Mouse (Mus musculus) liver, embryonic 13.5 days (tissue): ENCODE results near the gene Herc2. TPM values are rescaled to one million over a fixed set of nuclear protein-coding genes. Genes with fewer than 3 reads are reported as not detected.

Experiments
- ATAC-seq: fragments of 200-750 bp; cut with Nextera tagmentation; 2 replicates; pipeline ENCODE4 v1.8.0; 2017; ENCODE audit warnings: low read depth, mild to moderate bottlenecking, moderate number of reproducible peaks, moderate library complexity
- DNase-seq: peaks from one replicate; pipeline ENCODE4 v3.0.0; 2022
- H3K27ac ChIP-seq: fragments of 300-500 bp; sonication (generic); 2 replicates; pipeline ENCODE4 v1.5.1; 2015; ENCODE audit warnings: moderate library complexity, mild to moderate bottlenecking, inconsistent platforms
- H3K27me3 ChIP-seq: fragments of 300-500 bp; sonication (generic); 2 replicates; pipeline ENCODE4 v1.6.1; 2015; ENCODE audit warnings: mild to moderate bottlenecking, inconsistent platforms
- H3K36me3 ChIP-seq: fragments of 300-500 bp; sonication (generic); 2 replicates; pipeline ENCODE4 v1.6.1; 2015; ENCODE audit warnings: mild to moderate bottlenecking, inconsistent platforms
- H3K4me1 ChIP-seq: fragments of 300-500 bp; sonication (generic); replicated peaks from 2 replicates; pipeline ENCODE4 v1.6.1; 2015; ENCODE audit warnings: inconsistent platforms
- H3K4me2 ChIP-seq: fragments of 300-500 bp; sonication (generic); 2 replicates; pipeline ENCODE4 v1.6.1; 2015; ENCODE audit warnings: inconsistent platforms, mild to moderate bottlenecking, moderate library complexity
- H3K4me3 ChIP-seq: fragments of 300-500 bp; sonication (generic); replicated peaks from 2 replicates; pipeline ENCODE4 v1.5.1; 2015; ENCODE audit warnings: mild to moderate bottlenecking, inconsistent platforms
- H3K9ac ChIP-seq: fragments of 300-500 bp; sonication (generic); 2 replicates; pipeline ENCODE4 v1.6.1; 2015; ENCODE audit warnings: mild to moderate bottlenecking, inconsistent platforms
- H3K9me3 ChIP-seq: fragments of 300-500 bp; sonication (generic); replicated peaks from 2 replicates; pipeline ENCODE4 v1.6.1; 2016; ENCODE audit warnings: inconsistent platforms
- WGBS: fragments of 180-500 bp; shearing (Covaris S2); methylation state at CpG from one replicate; pipeline ENCODE4 v1.1.7; 2015; ENCODE audit not compliant: insufficient replicate concordance; 5-methylcytosine and 5-hydroxymethylcytosine counted together
- polyA plus RNA-seq: library from polyadenylated mRNA; unstranded; fragments of >200 nt; fragmentation: Nextera tagmentation; extraction: Ambion mirVana; gene quantifications from 2 replicates; pipeline ENCODE4 v1.2.1, GENCODE M21; 2015

Herc2 gene
- polyA plus RNA-seq, 1 experiment from 2014 or later = 15.7 TPM

GRCm38 (mm10) chr7:56019930-56020253 is 30.1 kb upstream of the Herc2 start, which contains the start of gene Nipa1:
Gene Nipa1 (minus strand): TSS chr7:56019954.
- ATAC-seq = no peak
- Histone ChIP-seq H3K9me3 (no peaks in the 10 kb centered on the region), H3K36me3 (no peaks in the 10 kb centered on the region), H3K4me3 (peak within 1 kb of the TSS; percentile 86), H3K27ac (peak within 1 kb of the TSS; percentile 98), H3K4me1 (peaks cover 66% of the 10 kb centered on the region), H3K27me3 (no peaks in the 10 kb centered on the region), H3K4me2 (peak within 1 kb of the TSS; percentile 90), H3K9ac (peak within 1 kb of the TSS; percentile 98)
- 44% methylated on average over 3 of the region's 3 CpGs for WGBS
- no peak for DNase-seq

DNA sequence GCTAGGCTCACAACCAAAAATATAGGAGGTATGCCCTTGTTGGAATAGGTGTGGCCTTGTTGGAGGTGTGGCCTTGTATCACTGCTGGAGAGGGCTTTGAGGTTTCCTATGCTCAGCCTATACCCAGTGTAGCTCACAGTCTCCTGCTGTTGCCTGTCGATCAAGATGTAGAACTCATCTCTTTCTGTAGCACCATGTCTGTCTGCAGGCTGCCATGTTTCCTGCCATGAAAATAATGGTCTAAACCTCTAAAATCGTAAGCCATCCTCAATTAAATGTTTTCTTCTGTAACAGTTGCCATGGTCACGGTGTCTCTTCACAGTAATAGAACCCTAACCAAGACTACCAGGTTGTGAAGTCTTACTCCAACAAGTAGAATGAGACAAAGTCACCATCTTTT is 26.4 kb upstream of the Herc2 start:
- H3K9me3 ChIP-seq = no peaks in the 10 kb centered on the region
- peaks cover 34% of the 10 kb centered on the region for H3K4me1 ChIP-seq
- H3K27me3 ChIP-seq = 0 out of 2 replicates have a peak, but pooled peaks cover 3% of the 10 kb centered on the region
- H3K9ac ChIP-seq = no peak overlapping the region
- 74% methylated on average over 3 of the region's 3 CpGs for WGBS
- H3K4me3 ChIP-seq = no peak overlapping the region
- H3K36me3 ChIP-seq = no peaks in the 10 kb centered on the region
- H3K27ac ChIP-seq = no peak overlapping the region
- H3K4me2 ChIP-seq = no peak overlapping the region
- no peak for DNase-seq
- ATAC-seq = no peak

DNA sequence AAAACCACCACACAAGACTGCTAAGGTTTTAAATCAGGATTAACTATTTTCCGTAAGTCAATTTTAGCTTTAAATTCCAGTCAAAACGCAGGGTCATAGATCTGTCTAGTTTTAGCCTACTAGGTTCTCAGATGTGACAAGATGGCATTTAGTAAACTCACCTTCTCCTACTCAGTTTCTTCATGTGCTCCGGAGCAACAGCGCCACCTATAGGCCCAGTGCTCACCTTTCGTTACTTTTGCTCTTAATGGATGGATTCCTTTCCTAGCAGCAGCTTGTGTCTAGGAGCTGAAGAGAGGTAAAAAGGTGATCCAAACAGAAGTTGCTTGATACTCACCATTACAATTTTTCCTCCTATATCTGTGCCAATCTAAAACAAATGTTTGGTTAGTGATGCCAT is 7.6 kb upstream of the Herc2 start:
- peak overlapping the region; percentile 43; the same call in 1 of the 2 replicates for H3K27ac ChIP-seq
- ATAC-seq (peak; percentile 67), DNase-seq (peak; percentile 78)
- no peak overlapping the region for H3K4me2 ChIP-seq
- H3K27me3 ChIP-seq = no peaks in the 10 kb centered on the region
- WGBS = 14% methylated on average over 5 of the region's 5 CpGs
- H3K9me3 ChIP-seq = no peaks in the 10 kb centered on the region
- no peak overlapping the region for H3K9ac ChIP-seq
- no peak overlapping the region for H3K4me3 ChIP-seq
- peaks cover 33% of the 10 kb centered on the region for H3K4me1 ChIP-seq
- H3K36me3 ChIP-seq = no peaks in the 10 kb centered on the region

DNA sequence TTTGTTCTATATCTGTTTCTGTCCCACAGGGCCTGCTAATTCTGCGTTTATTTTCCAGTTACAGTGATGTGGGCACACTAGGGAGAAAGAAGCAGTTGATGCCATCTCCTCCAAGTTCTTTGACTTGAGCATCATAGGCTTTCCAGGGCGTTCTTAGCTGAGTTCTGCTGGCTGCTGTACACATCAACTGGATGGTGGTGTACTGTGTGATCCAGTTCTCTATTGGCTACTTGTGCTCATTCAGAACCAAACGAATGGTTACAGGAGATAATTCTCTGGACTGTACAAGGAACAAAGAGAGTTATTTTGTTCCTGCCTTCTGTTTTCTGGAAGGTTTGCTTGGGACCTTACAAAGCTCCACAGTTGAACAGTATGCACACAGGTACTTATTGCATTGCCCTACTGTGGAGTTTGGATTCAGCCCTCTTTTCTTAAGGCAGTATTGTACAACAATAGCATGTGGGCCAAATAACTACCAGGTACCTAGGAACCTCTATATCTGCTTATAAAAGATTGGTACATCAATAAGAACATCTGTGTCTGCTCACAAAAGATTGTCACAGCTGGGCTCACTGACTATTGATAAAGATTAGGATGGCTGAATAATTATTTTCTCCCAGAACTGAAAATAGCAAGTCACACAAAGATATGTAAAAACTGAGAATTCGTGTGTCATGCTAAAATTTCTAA is 6.3 kb upstream of the Herc2 start:
- Histone ChIP-seq H3K4me1 (peaks cover 42% of the 10 kb centered on the region), H3K4me3 (no peak overlapping the region), H3K4me2 (peak overlapping the region; percentile 19; the same call in 1 of the 2 replicates), H3K9me3 (no peaks in the 10 kb centered on the region), H3K36me3 (no peaks in the 10 kb centered on the region), H3K27me3 (no peaks in the 10 kb centered on the region), H3K9ac (peak overlapping the region; percentile 44), H3K27ac (peak overlapping the region; percentile 84)
- DNase-seq (no peak), ATAC-seq (peak; percentile 84)
- 37% methylated on average over 4 of the region's 4 CpGs for WGBS

DNA sequence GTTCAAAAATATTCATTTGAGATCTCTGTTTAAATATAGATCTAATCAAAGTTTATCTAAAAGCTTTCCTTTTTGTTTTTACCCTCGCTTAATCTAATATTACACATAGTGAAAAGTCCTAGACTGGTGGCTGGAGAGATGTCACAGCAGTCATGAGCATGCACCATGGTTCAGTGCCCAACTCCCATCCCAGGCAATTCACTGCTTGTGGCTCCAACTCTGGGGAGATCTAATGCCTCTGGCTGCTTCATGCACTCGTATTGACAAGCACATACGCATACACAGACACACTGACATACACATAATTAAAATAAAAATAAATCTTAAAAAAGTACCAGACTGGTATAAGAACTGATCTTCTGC is 5.7 kb upstream of the Herc2 start:
- no peak overlapping the region for H3K4me2 ChIP-seq
- no peaks in the 10 kb centered on the region for H3K36me3 ChIP-seq
- peak overlapping the region; percentile 84 for H3K27ac ChIP-seq
- DNase-seq = no peak
- peaks cover 47% of the 10 kb centered on the region for H3K4me1 ChIP-seq
- no peaks in the 10 kb centered on the region for H3K27me3 ChIP-seq
- no peak overlapping the region for H3K4me3 ChIP-seq
- WGBS = 75% methylated on average over 3 of the region's 3 CpGs
- ATAC-seq = peak; percentile 60
- H3K9ac ChIP-seq = no peak overlapping the region
- no peaks in the 10 kb centered on the region for H3K9me3 ChIP-seq

DNA sequence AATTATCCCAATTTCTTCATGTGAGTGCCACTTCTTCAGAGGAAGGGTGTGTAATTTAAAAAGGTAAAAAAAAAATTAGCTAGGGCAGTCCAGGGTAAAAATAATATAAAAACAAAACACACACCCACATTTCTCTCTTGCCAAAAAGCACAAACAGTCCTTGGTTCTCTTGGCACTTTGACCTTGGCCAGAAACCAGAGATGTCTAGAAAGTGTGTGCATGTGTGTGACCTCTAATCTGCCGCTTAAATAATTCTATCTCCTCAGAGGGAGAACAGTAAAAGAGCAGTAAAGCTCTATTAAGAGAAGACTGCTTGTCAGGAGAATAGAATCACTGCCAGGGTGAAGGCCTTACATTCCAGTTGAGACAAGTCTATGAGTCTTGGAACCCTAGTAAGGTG is 2.8 kb upstream of the Herc2 start:
- no peak for ATAC-seq
- 69% methylated on average over 1 of the region's 1 CpGs for WGBS

DNA sequence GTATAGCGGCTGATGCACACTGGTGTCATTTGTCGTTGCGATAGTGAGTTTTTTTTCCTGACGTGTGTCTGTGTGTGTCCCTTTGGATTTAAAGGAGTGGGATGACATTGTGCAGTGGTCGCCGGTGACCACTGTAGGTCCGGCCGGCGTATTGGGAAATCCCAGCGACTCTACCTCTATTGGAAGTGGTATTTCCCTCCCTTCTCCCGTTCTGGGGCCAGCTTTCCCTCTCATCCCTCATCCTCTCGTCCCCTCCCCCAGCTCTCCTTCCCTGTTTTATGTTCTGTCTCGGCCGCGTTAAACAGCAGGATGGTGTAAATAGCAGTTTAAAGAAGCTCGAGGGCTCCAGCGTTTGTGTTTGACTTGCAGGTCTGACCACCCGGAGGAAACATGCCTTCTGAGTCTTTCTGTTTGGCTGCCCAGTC is 503 bp downstream of the Herc2 start:
- H3K27me3 ChIP-seq = no peaks in the 10 kb centered on the region
- H3K9ac ChIP-seq = peak overlapping the region; percentile 88
- ATAC-seq (no peak), DNase-seq (no peak)
- WGBS = under 1% methylated on average over 17 of the region's 18 CpGs
- H3K9me3 ChIP-seq = no peaks in the 10 kb centered on the region
- peak overlapping the region; percentile 86 for H3K4me3 ChIP-seq
- H3K4me2 ChIP-seq = peak overlapping the region; percentile 69
- peak overlapping the region; percentile 94 for H3K27ac ChIP-seq
- H3K36me3 ChIP-seq = peaks cover 7% of the 10 kb centered on the region
- peaks cover 40% of the 10 kb centered on the region for H3K4me1 ChIP-seq

More for the DNA sequence above, 2.8 kb upstream of the Herc2 start:
- H3K36me3 ChIP-seq = no peaks in the 10 kb centered on the region
- H3K27me3 ChIP-seq = no peaks in the 10 kb centered on the region
- no peak overlapping the region for H3K9ac ChIP-seq
- no peak for DNase-seq
- no peaks in the 10 kb centered on the region for H3K9me3 ChIP-seq
- H3K4me3 ChIP-seq = no peak overlapping the region
- peaks cover 51% of the 10 kb centered on the region for H3K4me1 ChIP-seq
- H3K27ac ChIP-seq = no peak overlapping the region
- no peak overlapping the region for H3K4me2 ChIP-seq

DNA sequence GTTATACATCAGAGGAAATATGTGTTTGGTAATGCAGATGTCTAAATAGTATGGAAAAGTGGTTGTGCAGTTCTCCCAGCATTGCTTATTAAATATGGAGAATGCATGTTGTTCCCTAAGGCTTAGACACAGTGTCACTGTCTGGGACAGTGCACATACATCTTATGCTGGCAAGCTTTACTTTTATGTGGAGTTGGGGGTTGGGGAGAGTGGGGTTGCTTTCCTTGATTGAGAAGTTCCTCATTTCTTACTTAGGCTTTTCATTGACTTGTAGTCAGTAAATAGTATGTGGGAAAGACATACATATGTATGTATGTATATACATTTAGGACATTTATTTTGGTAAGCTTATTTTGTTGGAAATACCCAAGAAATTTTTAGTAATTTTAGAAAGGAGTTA is 3.0 kb downstream of the Herc2 start:
- Histone ChIP-seq H3K36me3 (peaks cover 21% of the 10 kb centered on the region), H3K4me1 (peaks cover 38% of the 10 kb centered on the region), H3K9me3 (no peaks in the 10 kb centered on the region), H3K4me2 (peak overlapping the region; percentile 30; the same call in 1 of the 2 replicates), H3K27ac (no peak overlapping the region), H3K27me3 (no peaks in the 10 kb centered on the region), H3K4me3 (no peak overlapping the region), H3K9ac (no peak overlapping the region)
- DNase-seq = no peak
- no peak for ATAC-seq

DNA sequence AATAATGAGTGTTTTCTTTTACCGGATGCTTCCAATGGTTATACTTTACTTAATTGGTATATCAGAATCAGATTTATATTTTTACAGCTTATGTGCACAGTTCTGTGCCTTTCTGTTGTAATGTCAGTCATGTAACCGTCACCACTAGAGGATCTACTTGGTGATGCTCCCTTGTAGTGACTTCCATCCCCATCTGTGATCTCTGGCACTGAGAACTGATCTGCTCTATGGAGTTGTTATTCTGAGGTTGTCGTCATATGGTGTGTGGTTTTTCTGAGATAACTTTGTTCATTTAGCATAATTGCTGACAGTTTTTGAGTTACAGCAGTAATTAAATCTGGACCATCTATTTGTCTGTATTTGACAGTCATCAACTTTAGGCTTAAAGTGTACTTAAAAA is 5.3 kb downstream of the Herc2 start:
- Histone ChIP-seq H3K9me3 (no peaks in the 10 kb centered on the region), H3K27me3 (no peaks in the 10 kb centered on the region), H3K27ac (no peak overlapping the region), H3K4me1 (peaks cover 23% of the 10 kb centered on the region), H3K4me2 (no peak overlapping the region), H3K36me3 (peaks cover 31% of the 10 kb centered on the region), H3K4me3 (no peak overlapping the region), H3K9ac (no peak overlapping the region)
- WGBS = 79% methylated on average over 3 of the region's 3 CpGs
- DNase-seq (no peak), ATAC-seq (no peak)

DNA sequence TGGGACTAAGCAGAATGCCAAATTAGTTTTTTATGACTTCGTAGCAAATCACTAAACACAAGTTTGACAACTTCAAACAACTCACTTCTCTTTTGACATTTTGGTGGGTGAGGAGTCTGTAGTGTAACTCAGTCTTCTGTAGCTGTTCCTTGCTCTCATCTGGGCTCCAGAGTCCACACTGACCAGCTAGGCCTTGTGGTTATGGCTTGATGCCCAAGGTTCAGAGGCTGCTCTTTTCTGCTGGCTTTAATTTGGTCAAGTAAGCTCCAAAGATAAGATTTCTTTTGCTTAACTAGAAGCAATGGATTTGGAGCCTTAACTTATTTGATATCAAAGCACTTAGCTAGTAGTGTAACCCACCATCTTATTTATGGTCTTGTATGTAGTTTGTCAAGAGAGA is 14.9 kb downstream of the Herc2 start:
- Histone ChIP-seq H3K9me3 (no peaks in the 10 kb centered on the region), H3K27me3 (no peaks in the 10 kb centered on the region), H3K27ac (no peak overlapping the region), H3K9ac (no peak overlapping the region), H3K4me2 (no peak overlapping the region), H3K4me3 (no peak overlapping the region), H3K36me3 (peaks cover 11% of the 10 kb centered on the region; the same call in 1 of the 2 replicates), H3K4me1 (peaks cover 13% of the 10 kb centered on the region)
- 86% methylated on average over 1 of the region's 1 CpGs for WGBS
- DNase-seq = no peak
- no peak for ATAC-seq

GRCm38 (mm10) chr7:56066136-56066535 is 16.1 kb downstream of the Herc2 start:
- peaks cover 13% of the 10 kb centered on the region for H3K4me1 ChIP-seq
- H3K4me2 ChIP-seq = no peak overlapping the region
- peaks cover 8% of the 10 kb centered on the region; the same call in 1 of the 2 replicates for H3K36me3 ChIP-seq
- DNase-seq (no peak), ATAC-seq (no peak)
- no peaks in the 10 kb centered on the region for H3K27me3 ChIP-seq
- H3K27ac ChIP-seq = no peak overlapping the region
- 52% methylated on average over 2 of the region's 2 CpGs for WGBS
- no peaks in the 10 kb centered on the region for H3K9me3 ChIP-seq
- H3K9ac ChIP-seq = no peak overlapping the region
- H3K4me3 ChIP-seq = no peak overlapping the region

- Histone ChIP-seq H3K4me1 (peaks cover 13% of the 10 kb centered on the region), H3K4me2 (no peak overlapping the region), H3K27ac (no peak overlapping the region), H3K36me3 (peaks cover 7% of the 10 kb centered on the region; the same call in 1 of the 2 replicates), H3K9me3 (no peaks in the 10 kb centered on the region), H3K27me3 (no peaks in the 10 kb centered on the region), H3K4me3 (no peak overlapping the region), H3K9ac (no peak overlapping the region)
- 60% methylated on average over 1 of the region's 1 CpGs for WGBS
- DNase-seq (no peak), ATAC-seq (peak; percentile 71)
Measured at GRCm38 (mm10) chr7:56066634-56067033, 16.6 kb downstream of the Herc2 start.
